Mouse (Mus musculus): ENCODE measurements around the gene Armh3. TPM values are rescaled to one million over a fixed set of nuclear protein-coding genes. Genes with fewer than 3 reads are reported as not detected.
A peak's percentile ranks its signal among the peaks of the same experiment; 100 is the strongest.

The Armh3 gene
- total and polyA plus RNA-seq, 3 experiments, result 4.1 to 10.8 TPM; not detected in 1

GRCm38 (mm10) chr19:46004814-46005466, 6.7 kb upstream of the Armh3 start:
- Histone ChIP-seq H3K36me3 (ENCODE audit: control insufficient read depth in 1 of 2, insufficient read depth in 2 of 2, low read length in 2 of 2) (peaks cover 0 to 5% of the 10 kb centered on the region in 2 experiments; a peak in 1 of 4 replicates), H3K79me2 (ENCODE audit: control insufficient read depth, insufficient read depth, low read length, poor library complexity) (peaks cover 22% of the 10 kb centered on the region), H3K9me3 (replicated peaks; ENCODE audit: insufficient read depth, low read length) (no peaks in the 10 kb centered on the region), H3K27me3 (ENCODE audit: control insufficient read depth in 1 of 2, insufficient read depth in 2 of 2, low read length in 2 of 2) (no peaks in the 10 kb centered on the region), H3K27ac (ENCODE audit: control insufficient read depth, low read depth, low read length) (no peak overlapping the region), H3K4me1 (ENCODE audit: control insufficient read depth in 1 of 2, insufficient read depth in 2 of 2, low read length in 2 of 2) (peaks cover 4 to 15% of the 10 kb centered on the region in 2 experiments), H3K4me3 (ENCODE audit: control insufficient read depth in 1 of 2, insufficient read depth in 1 of 2, low read depth in 2 of 2, low read length in 2 of 2) (no peak overlapping the region), H3K9ac (ENCODE audit: control insufficient read depth, low read depth, low read length, poor library complexity, severe bottlenecking) (no peak overlapping the region)
- TF ChIP-seq ZMIZ1 (IDR thresholded peaks at IDR 0.05; ENCODE audit: low read depth, low read length) (no peak), POLR2A (IDR thresholded peaks at IDR 0.05; ENCODE audit: control insufficient read depth in 1 of 2, insufficient read depth in 1 of 2, low read depth in 1 of 2, low read length in 2 of 2, poor library complexity in 1 of 2) (no peak; a peak in 1 of 4 replicates), CTCF (IDR thresholded peaks at IDR 0.05 in 2 of 3, conservative IDR thresholded peaks at IDR 0.05 in 1 of 3; ENCODE audit: control insufficient read depth in 1 of 3, insufficient read depth in 1 of 3, low read depth in 2 of 3, low read length in 3 of 3, poor library complexity in 1 of 3, severe bottlenecking in 1 of 3) (no peak), GATA1 (IDR thresholded peaks at IDR 0.05; ENCODE audit: low read depth, low read length) (no peak), MAZ (IDR thresholded peaks at IDR 0.05; ENCODE audit: low read depth, low read length) (no peak), RCOR1 (IDR thresholded peaks at IDR 0.05; ENCODE audit: low read depth, low read length) (no peak)
- no peak for DNase-seq (ENCODE audit: low read depth, low spot score)

GRCm38 (mm10) chr19:46003371-46004226, 5.3 kb upstream of the Armh3 start, which contains the start of gene Hps6:
TSS of gene Hps6 (plus strand) at chr19:46003508.
- Histone ChIP-seq H3K27ac (ENCODE audit: control insufficient read depth, low read depth, low read length) (no peak within 1 kb of the TSS; the same call in 1 of the 2 replicates), H3K36me3 (ENCODE audit: control insufficient read depth in 1 of 2, insufficient read depth in 2 of 2, low read length in 2 of 2) (peaks cover 0 to 10% of the 10 kb centered on the region in 2 experiments; a peak in 2 of 4 replicates), H3K27me3 (ENCODE audit: control insufficient read depth in 1 of 2, insufficient read depth in 2 of 2, low read length in 2 of 2) (no peaks in the 10 kb centered on the region), H3K9me3 (replicated peaks; ENCODE audit: insufficient read depth, low read length) (no peaks in the 10 kb centered on the region), H3K79me2 (ENCODE audit: control insufficient read depth, insufficient read depth, low read length, poor library complexity) (peaks cover 22% of the 10 kb centered on the region), H3K4me3 (ENCODE audit: control insufficient read depth in 1 of 2, insufficient read depth in 1 of 2, low read depth in 2 of 2, low read length in 2 of 2) (peak within 1 kb of the TSS; percentile 87), H3K9ac (ENCODE audit: control insufficient read depth, low read depth, low read length, poor library complexity, severe bottlenecking) (peak within 1 kb of the TSS; percentile 87), H3K4me1 (ENCODE audit: control insufficient read depth in 1 of 2, insufficient read depth in 2 of 2, low read length in 2 of 2) (peaks cover 4 to 15% of the 10 kb centered on the region in 2 experiments)
- peak; percentile 97 for DNase-seq (ENCODE audit: low read depth, low spot score)
- TF ChIP-seq ZC3H11A (IDR thresholded peaks at IDR 0.05; ENCODE audit: low read depth, low read length) (no peak), E2F4 (IDR thresholded peaks at IDR 0.05; ENCODE audit: borderline replicate concordance, low read depth, low read length) (no peak), TBP (IDR thresholded peaks at IDR 0.05; ENCODE audit: low read depth, low read length) (peak; percentile 56), CHD1 (IDR thresholded peaks at IDR 0.05; ENCODE audit: low read depth, low read length) (no peak), ZKSCAN1 (IDR thresholded peaks at IDR 0.05; ENCODE audit: low read depth, low read length) (no peak), UBTF (IDR thresholded peaks at IDR 0.05; ENCODE audit: borderline replicate concordance, insufficient read depth, low read depth, low read length) (0 out of 2 replicates have a peak, but pooled peaks have one; percentile 31), NRF1 (IDR thresholded peaks at IDR 0.05; ENCODE audit: insufficient read depth, low read depth, low read length, poor library complexity, severe bottlenecking) (peak; percentile 54; the same call in 1 of the 2 replicates), SMC3 (IDR thresholded peaks at IDR 0.05; ENCODE audit: low read depth, low read length) (no peak), POLR2AphosphoS5 (IDR thresholded peaks at IDR 0.05; ENCODE audit: borderline replicate concordance, low read depth, low read length) (no peak), USF1 (IDR thresholded peaks at IDR 0.05; ENCODE audit: low read depth, low read length) (0 out of 2 replicates have a peak, but pooled peaks have one; percentile 23), EP300 (IDR thresholded peaks at IDR 0.05; ENCODE audit: low read depth in 1 of 2, low read length in 2 of 2) (no peak; a peak in 1 of 4 replicates), MAZ (IDR thresholded peaks at IDR 0.05; ENCODE audit: low read depth, low read length) (peak; percentile 46; the same call in 1 of the 2 replicates), ZMIZ1 (IDR thresholded peaks at IDR 0.05; ENCODE audit: low read depth, low read length) (no peak), GABPA (IDR thresholded peaks at IDR 0.05; ENCODE audit: low read depth, low read length) (no peak), MEF2A (IDR thresholded peaks at IDR 0.05; ENCODE audit: extremely low read depth, insufficient replicate concordance, low read depth, low read length, poor library complexity, severe bottlenecking) (no peak), KAT2A (conservative IDR thresholded peaks at IDR 0.05; ENCODE audit: low read depth, low read length) (no peak; the same call in 1 of the 2 replicates), JUND (IDR thresholded peaks at IDR 0.05; ENCODE audit: low read depth, low read length) (no peak), MYB (IDR thresholded peaks at IDR 0.05; ENCODE audit: low read depth, low read length) (no peak), TCF12 (IDR thresholded peaks at IDR 0.05; ENCODE audit: low read depth, low read length) (peak; percentile 26; the same call in 1 of the 2 replicates), MXI1 (IDR thresholded peaks at IDR 0.05; ENCODE audit: low read depth, low read length) (peak; percentile 75), SIN3A (IDR thresholded peaks at IDR 0.05; ENCODE audit: low read length) (peak; percentile 89), POLR2A (IDR thresholded peaks at IDR 0.05; ENCODE audit: control insufficient read depth in 1 of 2, insufficient read depth in 1 of 2, low read depth in 1 of 2, low read length in 2 of 2, poor library complexity in 1 of 2) (peak; percentile 89 to 95), MAX (IDR thresholded peaks at IDR 0.05; ENCODE audit: low read length) (peak; percentile 30), ETS1 (IDR thresholded peaks at IDR 0.05; ENCODE audit: low read depth, low read length) (no peak)

All from MEL (cell line).